Mouse (Mus musculus) stomach, postnatal 0 days (tissue): ENCODE measurements around the gene Gm7029. TPM values are rescaled to one million over a fixed set of nuclear protein-coding genes. Genes with fewer than 3 reads are reported as not detected.

ENCODE experiments used
- ATAC-seq: fragments of 200-750 bp; cut with Nextera tagmentation; 2 replicates; pipeline ENCODE4 v1.8.0; 2017; ENCODE audit not compliant: low FRiP score, low TSS enrichment
- DNase-seq: peaks from one replicate; pipeline ENCODE4 v3.0.0-alpha.2; 2016; ENCODE audit warnings: low spot score
- H3K27ac ChIP-seq: fragments of 300-500 bp; sonication (generic); replicated peaks from 2 replicates; pipeline ENCODE4 v1.5.1; 2014; ENCODE audit warnings: mild to moderate bottlenecking, control low read depth
- H3K27me3 ChIP-seq: fragments of 300-500 bp; sonication (generic); 2 replicates; pipeline ENCODE4 v1.6.1; 2014; ENCODE audit warnings: low read length; ENCODE audit not compliant: control insufficient read depth, insufficient read depth
- H3K36me3 ChIP-seq: fragments of 300-500 bp; sonication (generic); 2 replicates; pipeline ENCODE4 v1.6.1; 2014; ENCODE audit warnings: low read length, mixed read lengths; ENCODE audit not compliant: control insufficient read depth, insufficient read depth
- H3K4me1 ChIP-seq: fragments of 300-500 bp; sonication (generic); replicated peaks from 2 replicates; pipeline ENCODE4 v1.6.1; 2014; ENCODE audit warnings: antibody characterized with exemption; ENCODE audit not compliant: control insufficient read depth, insufficient read depth
- H3K4me2 ChIP-seq: fragments of 300-500 bp; sonication (generic); replicated peaks from 2 replicates; pipeline ENCODE4 v1.6.1; 2014; ENCODE audit warnings: low read depth, mild to moderate bottlenecking, control low read depth, moderate library complexity
- H3K4me3 ChIP-seq: fragments of 300-500 bp; sonication (generic); 2 replicates; pipeline ENCODE4 v1.5.1; 2014; ENCODE audit warnings: low read depth, low read length, control low read depth
- H3K9ac ChIP-seq: fragments of 300-500 bp; sonication (generic); 2 replicates; pipeline ENCODE4 v1.6.1; 2014; ENCODE audit warnings: mild to moderate bottlenecking, low read length, control low read depth, mixed read lengths
- H3K9me3 ChIP-seq: fragments of 300-500 bp; sonication (generic); 2 replicates; pipeline ENCODE4 v1.6.1; 2016; ENCODE audit warnings: low read length; ENCODE audit not compliant: control insufficient read depth
- CTCF ChIP-seq: IDR thresholded peaks from 2 replicates; pipeline ENCODE4 v1.5.1; 2016; ENCODE audit warnings: antibody characterized with exemption, low read depth, mild to moderate bottlenecking, moderate library complexity
- EP300 ChIP-seq: optimal IDR thresholded peaks from 2 replicates; pipeline ENCODE3; 2016; ENCODE audit warnings: antibody characterized with exemption
- WGBS: fragments of 180-500 bp; shearing (Covaris S2); extraction: QIAGEN DNeasy Blood & Tissue Kit; methylation state at CpG from one replicate; pipeline ENCODE4 v1.1.7; 2014; 5-methylcytosine and 5-hydroxymethylcytosine counted together
- polyA plus RNA-seq: library from polyadenylated mRNA; unstranded; fragments of >200 nt; fragmentation: Nextera tagmentation; extraction: Ambion mirVana; gene quantifications from 2 replicates; pipeline ENCODE4 v1.2.1, GENCODE M21; 2015

Gene Gm7029
- polyA plus RNA-seq, 1 experiment from 2014 or later = not detected

DNA sequence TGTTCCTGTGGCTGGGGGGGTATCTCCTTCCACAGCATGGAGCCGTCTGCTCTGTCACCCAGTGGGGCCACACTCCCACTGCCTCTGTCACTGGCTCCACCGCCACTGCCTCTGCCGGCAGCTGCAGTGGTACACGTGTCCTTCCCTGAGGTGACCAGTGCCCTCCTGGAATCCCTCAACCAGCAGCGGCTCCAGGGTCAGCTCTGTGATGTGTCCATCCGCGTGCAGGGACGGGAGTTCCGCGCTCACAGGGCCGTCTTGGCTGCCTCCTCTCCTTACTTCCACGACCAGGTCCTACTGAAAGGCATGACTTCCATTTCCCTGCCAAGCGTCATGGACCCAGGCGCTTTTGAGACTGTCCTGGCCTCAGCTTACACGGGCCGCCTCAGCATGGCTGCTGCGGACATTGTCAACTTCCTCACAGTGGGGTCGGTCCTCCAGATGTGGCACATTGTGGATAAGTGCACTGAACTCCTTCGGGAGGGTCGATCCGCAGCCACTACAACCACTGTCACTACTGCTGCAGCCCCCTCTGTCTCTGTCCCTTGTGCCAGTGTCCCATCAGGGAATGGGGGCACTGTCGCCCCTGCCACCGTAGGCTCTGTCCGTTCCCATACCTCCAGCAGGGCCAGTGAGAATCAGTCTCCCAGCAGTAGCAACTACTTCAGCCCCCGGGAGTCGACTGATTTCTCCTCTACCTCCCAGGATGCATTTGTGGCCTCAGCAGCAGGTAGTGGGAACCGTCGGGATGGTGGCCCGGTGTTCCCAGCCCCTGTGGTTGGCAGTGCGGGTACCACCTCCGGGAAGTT lies 43.4 kb downstream of the Gm7029 start:
- DNase-seq (no peak), ATAC-seq (no peak)
- Histone ChIP-seq H3K36me3 (peaks cover 15% of the 10 kb centered on the region), H3K27ac (no peak overlapping the region; the same call in 1 of the 2 replicates), H3K4me2 (peak overlapping the region; percentile 77), H3K9me3 (no peaks in the 10 kb centered on the region), H3K27me3 (no peaks in the 10 kb centered on the region), H3K9ac (peak overlapping the region; percentile 71; the same call in 1 of the 2 replicates), H3K4me3 (peak overlapping the region; percentile 58), H3K4me1 (no peaks in the 10 kb centered on the region)
- WGBS = 70% methylated on average over 31 of the region's 31 CpGs
- no peak for TF ChIP-seq EP300
- TF ChIP-seq CTCF = no peak

GRCm38 (mm10) chr17:33917656-33918292 lies 44.1 kb downstream of the Gm7029 start:
- H3K4me3 ChIP-seq = no peak overlapping the region
- DNase-seq (no peak), ATAC-seq (no peak)
- H3K27ac ChIP-seq = no peak overlapping the region
- TF ChIP-seq CTCF (no peak), EP300 (no peak)
- peaks cover 11% of the 10 kb centered on the region for H3K36me3 ChIP-seq
- WGBS = 83% methylated on average over 18 of the region's 18 CpGs
- no peaks in the 10 kb centered on the region for H3K27me3 ChIP-seq
- H3K4me2 ChIP-seq = no peak overlapping the region; the same call in 1 of the 2 replicates
- H3K4me1 ChIP-seq = no peaks in the 10 kb centered on the region
- H3K9ac ChIP-seq = no peak overlapping the region
- no peaks in the 10 kb centered on the region for H3K9me3 ChIP-seq

- peak; percentile 52 for DNase-seq
- Histone ChIP-seq H3K4me3 (peak overlapping the region; percentile 77), H3K36me3 (peaks cover 10% of the 10 kb centered on the region), H3K4me1 (no peaks in the 10 kb centered on the region), H3K4me2 (peak overlapping the region; percentile 96), H3K9me3 (no peaks in the 10 kb centered on the region), H3K27ac (peak overlapping the region; percentile 89), H3K27me3 (no peaks in the 10 kb centered on the region), H3K9ac (no peak overlapping the region)
- TF ChIP-seq CTCF (no peak), EP300 (no peak)
- no peak for ATAC-seq
- 54% methylated on average over 37 of the region's 37 CpGs for WGBS
Measured at GRCm38 (mm10) chr17:33918293-33919203, 44.9 kb downstream of the Gm7029 start.

- Histone ChIP-seq H3K27me3 (no peaks in the 10 kb centered on the region), H3K27ac (peak overlapping the region; percentile 89), H3K4me2 (peak overlapping the region; percentile 96), H3K4me1 (no peaks in the 10 kb centered on the region), H3K36me3 (peaks cover 3% of the 10 kb centered on the region; the same call in 1 of the 2 replicates), H3K9me3 (no peaks in the 10 kb centered on the region), H3K9ac (peak overlapping the region; percentile 82), H3K4me3 (peak overlapping the region; percentile 77)
- TF ChIP-seq EP300 (no peak), CTCF (peak; percentile 61)
- ATAC-seq (peak; percentile 75), DNase-seq (peak; percentile 95)
- WGBS = under 1% methylated on average over 51 of the region's 52 CpGs
Measured at GRCm38 (mm10) chr17:33919351-33920281, 46.0 kb downstream of the Gm7029 start.
